Mouse (Mus musculus): ENCODE measurements around the gene Rsu1.
A peak's percentile ranks its signal among the peaks of the same experiment; 100 is the strongest.

Gene Rsu1

GRCm38 (mm10) chr2:13271165-13271957, at the start of gene Rsu1:
Gene Rsu1 (minus strand): TSS chr2:13271415.
- peak; percentile 95 for DNase-seq

GRCm38 (mm10) chr2:13303376-13303775, 32.2 kb upstream of the Rsu1 start:
- no peak for DNase-seq

DNA sequence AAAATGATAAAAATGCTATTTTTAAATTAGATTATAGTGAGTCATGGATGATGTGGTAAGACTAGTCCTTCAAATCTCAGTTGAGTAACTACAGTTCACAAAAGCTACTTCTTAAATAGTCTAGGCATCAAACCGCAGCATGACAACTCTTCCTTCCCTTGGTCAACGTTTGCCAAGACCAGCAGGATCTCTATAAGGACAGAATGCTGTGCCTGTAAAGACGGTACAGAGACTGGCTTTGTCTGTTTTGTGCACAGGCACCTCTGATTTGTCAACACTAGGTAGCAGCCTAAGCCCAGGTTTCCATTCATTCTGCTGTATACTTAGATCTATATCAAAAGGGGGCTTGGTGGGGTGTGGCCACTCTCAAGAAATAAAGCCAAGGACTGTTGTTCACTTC, 27.8 kb upstream of the Rsu1 start:
- DNase-seq, result peak; percentile 47 to 48

- no peak for DNase-seq
Measured at GRCm38 (mm10) chr2:13297733-13298132, 26.5 kb upstream of the Rsu1 start.

DNA sequence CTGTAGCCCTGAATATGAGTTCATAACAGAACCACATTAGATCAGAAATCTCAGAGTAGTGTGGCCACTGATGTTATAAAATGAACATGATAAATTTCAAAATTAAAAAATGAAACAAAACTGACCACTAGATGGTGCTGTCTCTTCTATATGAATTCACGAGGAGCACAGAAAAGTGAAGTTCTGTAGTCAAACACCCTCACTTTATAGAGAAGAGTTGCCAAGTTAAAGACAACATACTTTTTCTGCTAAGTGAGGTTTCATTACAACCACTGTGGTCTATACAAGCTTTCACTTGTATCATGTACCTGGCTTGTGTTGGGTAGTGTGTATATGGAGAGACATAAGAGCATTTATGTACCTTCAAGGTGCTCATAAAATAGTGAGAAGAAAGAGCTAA, 19.4 kb upstream of the Rsu1 start:
- DNase-seq, result peak in 1 of 2 experiments; percentile 78

DNA sequence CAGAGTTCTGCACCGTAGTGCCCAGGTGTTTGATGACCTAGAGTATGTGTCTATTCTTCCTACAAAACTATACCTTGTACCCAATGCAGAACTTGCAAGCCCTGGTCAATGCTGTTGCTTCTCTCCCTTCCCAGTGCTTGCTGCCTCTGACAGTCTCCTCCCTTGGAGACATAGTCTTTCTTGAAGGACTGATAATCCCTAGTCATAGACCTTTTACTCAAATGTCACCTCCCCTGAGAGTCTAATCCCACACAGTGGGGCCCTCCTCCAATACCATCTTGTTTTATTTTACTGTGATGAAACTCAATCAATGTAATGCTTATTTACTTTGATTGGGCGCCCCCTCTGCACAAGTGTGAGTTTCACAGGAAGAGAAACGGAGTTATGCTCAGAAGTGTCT, 18.9 kb upstream of the Rsu1 start:
- peak in 1 of 2 experiments; percentile 8 for DNase-seq

DNA sequence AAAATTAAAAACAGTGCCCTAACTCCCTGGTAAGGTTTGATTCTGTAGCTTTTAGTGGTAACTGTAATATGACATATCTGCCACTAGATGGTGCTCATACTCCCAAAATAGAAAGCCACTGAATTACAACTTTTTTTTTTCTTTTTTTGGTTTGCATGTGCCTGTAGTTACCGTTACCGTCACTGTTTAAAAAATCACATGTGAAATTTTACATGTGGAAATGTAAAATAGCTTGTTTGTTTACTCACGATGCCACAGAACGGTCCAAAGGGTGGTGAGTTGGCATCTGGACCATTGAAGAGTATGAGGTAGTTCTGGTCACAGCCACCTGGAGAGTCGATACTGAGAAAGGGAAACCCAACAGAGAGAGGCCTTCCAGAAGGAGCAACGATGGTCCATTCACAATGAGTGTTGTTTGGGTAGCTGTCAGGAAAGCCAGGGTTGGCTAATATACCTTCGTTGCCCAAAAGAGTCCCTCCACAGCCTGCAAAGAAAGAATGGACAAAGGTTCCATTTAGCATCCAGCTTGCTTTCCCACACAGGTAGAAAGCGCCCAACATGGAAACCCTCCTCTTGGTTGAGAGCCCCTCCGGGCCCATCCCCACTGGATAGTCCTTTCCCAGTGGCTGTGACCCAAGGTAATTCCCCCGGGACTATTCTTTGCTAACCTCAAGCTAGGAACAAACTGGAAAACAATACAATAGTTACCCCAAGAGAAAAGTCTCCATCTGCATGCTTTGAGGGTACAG, 7.1 kb upstream of the Rsu1 start:
- DNase-seq, result peak in 1 of 2 experiments; percentile 28

DNA sequence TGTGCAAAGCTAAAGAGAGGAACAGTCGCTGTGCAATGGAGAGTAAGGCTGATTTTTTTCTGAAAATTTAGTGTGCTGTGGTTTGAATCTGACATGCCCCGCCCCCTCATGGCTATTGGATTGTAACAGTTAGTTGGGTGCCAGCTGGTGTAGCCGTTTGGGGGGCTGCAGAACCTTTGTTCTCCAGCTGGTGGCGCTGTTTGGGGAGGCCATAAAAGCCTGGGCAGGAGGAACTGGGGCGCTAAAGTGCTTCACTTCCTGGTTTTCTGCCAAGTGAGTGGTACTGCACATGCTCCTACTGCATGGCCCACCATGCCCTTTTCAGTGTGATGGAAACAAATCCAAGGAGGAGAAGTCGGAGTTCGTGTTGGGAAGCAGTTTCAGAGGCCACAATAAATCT, 4.7 kb upstream of the Rsu1 start:
- DNase-seq, result peak; percentile 12 to 27

GRCm38 (mm10) chr2:13270736-13271135, 479 bp downstream of the Rsu1 start:
- no peak for DNase-seq

DNA sequence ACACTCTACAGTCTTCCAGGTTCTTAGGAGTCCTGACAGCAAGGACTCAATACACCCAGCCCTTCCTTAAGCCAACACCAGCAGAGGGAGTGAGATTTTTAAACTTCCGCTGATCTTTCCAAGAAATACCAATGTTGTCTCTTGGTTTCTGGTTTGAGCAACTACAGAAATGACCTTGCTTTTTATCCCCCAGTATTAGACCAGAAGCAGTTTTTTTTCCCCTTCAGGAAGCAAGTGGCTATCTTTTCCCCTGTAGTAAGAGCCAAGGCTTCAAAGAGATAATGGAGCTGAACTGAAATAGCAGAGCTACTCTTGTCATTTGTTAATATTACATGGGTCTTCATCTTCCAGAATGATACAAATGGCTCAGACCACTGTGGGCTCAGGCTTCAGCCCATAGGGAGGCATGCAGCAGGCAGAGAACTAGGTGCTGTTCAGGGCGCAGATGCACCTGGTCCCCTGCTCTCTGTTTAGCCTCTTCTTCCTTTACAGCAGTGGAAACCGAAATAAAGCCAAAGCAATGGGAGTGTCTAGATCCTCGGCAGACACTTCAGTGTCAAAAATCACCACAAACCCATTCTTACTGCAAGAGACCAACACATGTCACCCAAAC, 2.4 kb downstream of the Rsu1 start:
- DNase-seq, result no peak

DNA sequence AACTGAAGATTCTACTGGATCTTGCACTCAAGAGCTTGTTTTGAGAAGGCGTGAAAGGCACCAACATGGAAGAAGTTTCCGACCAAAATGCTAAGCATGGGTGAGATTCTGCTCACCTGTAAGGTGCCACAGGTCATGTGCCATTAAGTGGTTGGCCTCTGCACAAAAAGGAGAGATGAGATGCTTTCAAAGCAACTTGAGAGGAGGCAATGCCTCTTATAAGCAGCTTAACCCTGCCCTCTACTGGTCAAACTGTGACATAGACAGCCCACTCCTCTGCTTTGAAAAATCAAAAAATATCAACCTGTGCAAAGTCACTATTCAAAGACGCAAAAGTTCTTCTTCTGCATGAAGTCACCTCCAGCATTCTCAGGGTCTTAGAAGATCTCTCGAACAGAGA, 6.3 kb downstream of the Rsu1 start:
- DNase-seq, result peak; percentile 40 to 69

- no peak for DNase-seq
Measured at GRCm38 (mm10) chr2:13263150-13263549, 8.1 kb downstream of the Rsu1 start.

DNA sequence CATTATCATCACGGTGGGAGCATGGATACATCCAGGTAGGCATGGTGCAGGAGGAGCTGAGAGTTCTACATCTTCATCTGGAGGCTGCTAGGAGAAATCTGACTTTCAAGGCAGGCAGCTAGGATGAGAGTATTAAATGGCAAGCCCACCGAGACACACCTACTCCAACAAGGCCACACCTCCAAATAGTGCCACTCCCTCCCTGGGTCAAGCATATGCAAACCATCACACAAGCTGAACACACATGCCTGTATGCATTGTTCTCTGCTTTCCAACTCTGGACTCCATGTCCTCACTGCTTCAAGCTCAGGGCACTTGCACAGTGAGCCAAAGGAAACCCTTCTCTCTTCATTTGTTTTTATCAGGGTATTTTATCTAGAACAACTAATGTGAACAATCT, 12.6 kb downstream of the Rsu1 start:
- no peak for DNase-seq

DNA sequence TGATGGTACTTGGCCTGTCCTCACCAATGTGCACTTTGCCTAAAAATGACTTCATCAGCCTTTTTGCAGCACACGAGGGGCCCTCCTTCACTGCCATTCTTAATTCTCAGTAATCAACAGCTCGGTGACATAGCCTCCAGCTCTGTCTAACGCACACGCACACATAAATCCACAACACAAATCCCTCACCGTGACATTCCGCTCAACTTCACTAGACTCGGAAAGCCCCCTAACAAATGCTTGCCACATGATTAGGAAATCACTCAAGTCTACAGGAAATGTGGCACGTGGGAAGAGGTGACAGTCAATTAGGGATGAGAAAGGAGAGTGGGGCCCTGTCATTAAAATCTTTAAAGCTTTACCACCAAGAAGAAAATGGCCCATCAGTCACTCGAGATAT, 30.5 kb downstream of the Rsu1 start:
- no peak for DNase-seq

GRCm38 (mm10) chr2:13237140-13237901, 33.9 kb downstream of the Rsu1 start:
- DNase-seq, result peak; percentile 78 to 85

DNA sequence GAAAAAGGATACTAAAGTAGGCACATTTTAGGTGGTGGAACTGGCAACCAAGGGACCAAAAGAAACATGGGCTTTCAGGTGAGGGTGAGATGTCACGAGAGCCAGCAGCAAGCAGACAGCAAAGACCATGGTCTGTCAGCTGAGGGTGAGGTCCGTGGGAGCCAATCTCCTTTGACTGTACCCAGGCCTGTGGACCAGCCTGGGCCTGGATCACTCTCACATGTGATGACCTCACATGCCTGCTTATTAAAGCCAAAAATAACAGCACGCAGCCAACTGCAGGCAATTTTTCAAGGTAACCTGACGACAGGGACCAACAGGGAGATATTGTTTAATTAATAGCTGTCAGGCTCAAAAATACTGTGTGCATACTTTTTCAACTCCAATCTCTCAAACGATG, 35.5 kb downstream of the Rsu1 start:
- peak; percentile 16 to 28 for DNase-seq

DNA sequence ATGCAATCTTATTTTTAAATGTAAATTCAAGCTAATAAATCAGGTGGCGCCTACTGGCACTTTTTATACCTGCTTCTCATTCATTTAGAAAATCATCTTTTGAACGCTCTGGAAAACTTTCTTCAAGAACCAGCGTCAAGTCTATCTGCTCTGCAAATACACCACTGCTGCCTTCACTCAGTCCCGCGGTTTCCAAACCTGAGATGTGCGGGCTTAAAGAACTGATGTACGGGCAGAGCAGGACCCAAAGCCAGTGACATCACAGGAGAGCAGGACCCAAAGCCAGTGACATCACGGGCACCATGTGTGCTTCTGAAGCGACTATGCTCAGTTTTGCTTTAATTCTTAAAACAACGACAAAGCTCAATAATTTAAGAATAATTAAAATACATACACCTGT, 36.4 kb downstream of the Rsu1 start:
- no peak for DNase-seq

- peak; percentile 14 to 16 for DNase-seq
Measured at GRCm38 (mm10) chr2:13233902-13234301, 37.3 kb downstream of the Rsu1 start.

DNA sequence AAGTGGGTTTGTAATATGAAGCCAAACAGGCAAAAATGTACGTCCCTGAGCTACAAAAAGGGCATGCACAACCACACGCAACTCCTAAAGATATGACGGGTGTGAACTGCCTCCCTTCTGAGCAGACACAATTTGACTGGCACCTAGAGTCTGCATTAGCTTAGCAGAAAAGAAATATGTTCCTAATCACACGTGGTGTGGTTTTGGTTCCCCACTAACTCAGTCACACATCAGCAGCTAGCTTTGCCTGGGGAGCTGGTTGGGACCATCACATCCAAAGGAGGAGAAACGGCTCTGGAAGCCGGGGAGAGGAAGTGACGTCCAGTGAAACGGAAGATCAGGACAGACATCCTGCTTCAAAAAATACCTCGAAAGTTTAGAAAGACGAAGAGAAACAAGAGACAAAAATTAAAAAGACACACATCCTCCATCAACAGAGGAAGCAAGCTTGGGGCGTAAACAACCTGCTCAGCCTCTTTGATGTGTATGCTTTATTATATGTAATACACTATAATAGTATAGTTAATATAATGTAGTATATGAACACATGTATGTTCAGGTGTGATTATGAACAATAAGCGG, 37.9 kb downstream of the Rsu1 start:
- no peak for DNase-seq

- DNase-seq, result no peak
Measured at GRCm38 (mm10) chr2:13232305-13232704, 38.9 kb downstream of the Rsu1 start.

DNA sequence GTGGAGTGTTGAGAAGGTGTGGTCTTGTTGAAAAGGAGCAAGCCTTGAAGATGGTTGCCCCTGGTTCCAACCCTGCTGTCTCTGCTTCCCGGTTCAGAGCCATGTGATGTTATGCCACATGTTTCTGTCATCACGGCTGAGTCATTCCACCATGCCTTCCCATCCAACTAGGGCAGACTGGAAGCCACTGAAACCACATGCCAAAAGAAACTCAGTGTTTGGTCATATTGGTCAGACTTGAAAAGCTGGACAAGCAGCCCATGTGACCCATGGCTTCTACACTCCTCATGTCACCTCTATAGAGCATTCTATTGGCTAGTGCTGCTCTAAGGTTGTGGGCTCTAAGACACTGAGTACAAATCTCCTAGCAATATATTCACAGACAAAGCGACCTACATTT, 41.5 kb downstream of the Rsu1 start:
- DNase-seq, result no peak

DNA sequence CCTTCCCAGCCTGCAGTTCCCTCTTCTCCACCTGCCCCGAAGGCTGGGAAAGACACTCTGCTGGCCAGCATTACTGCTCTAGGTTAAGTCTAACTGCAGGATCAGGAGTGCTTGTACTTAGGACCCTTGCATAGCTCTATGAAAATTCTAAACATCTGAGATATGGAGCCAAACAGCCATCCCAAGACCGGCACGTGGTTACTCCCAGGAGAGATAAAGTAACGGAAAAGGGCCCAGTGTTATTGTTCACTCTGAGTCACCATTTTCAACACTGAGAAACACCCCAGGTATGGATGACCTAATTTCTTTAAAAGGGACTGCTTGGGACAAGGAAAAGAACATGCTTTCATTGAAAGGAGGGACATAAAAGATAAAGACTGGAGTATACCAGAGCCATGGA, 45.2 kb downstream of the Rsu1 start:
- no peak for DNase-seq

GRCm38 (mm10) chr2:13224546-13224945, 46.7 kb downstream of the Rsu1 start:
- no peak for DNase-seq

Data from cerebellum, postnatal 10 days (tissue).